In genomic region chr5:106461913-106462312, GRCm38 (mm10) we compare ENCODE assay signal across 10 mouse cellular contexts. TPM values are rescaled to one million over a fixed set of nuclear protein-coding genes. Genes with fewer than 3 reads are reported as not detected.
A peak's percentile ranks its signal among the peaks of the same experiment; 100 is the strongest.
DNase-seq lines count a peak whose midpoint lies in the region; ATAC-seq and TF ChIP-seq lines count a peak whose summit lies in the region.
"Had no signal": no experiment of that assay in that cellular context is flagged by ENCODE, and none has a peak within 500 bp of the region (broad histone marks: within the 10 kb centered on the region; RNA-seq: fewer than 3 reads in every experiment).

No protein-coding gene starts in this region.

- TF ChIP-seq EP300 in heart, postnatal 0 days (IDR thresholded peaks at IDR 0.05; ENCODE audit: low read depth), result no peak

- peak; percentile 61 for TF ChIP-seq CTCF in heart, postnatal 0 days (IDR thresholded peaks at IDR 0.05; ENCODE audit: low read depth)
- TF ChIP-seq CTCF in testis, adult 2 months (IDR thresholded peaks at IDR 0.05; ENCODE audit: control insufficient read depth, insufficient read depth, insufficient replicate concordance, low read depth, low read length), result peak; percentile 33; the same call in 1 of the 2 replicates

- no peak overlapping the region for H3K9ac ChIP-seq in heart, postnatal 0 days (replicated peaks; ENCODE audit: low read depth, low read length)
- no peak overlapping the region for H3K9ac ChIP-seq in heart, embryonic 12.5 days

- peak; percentile 56 for DNase-seq in heart, postnatal 0 days (ENCODE audit: low spot score)
- no peak for DNase-seq in testis, postnatal 10 days (ENCODE audit: low spot score)
- DNase-seq in lung, postnatal 25 days (ENCODE audit: low spot score), result peak; percentile 39
- DNase-seq in natural killer cell, adult 2 months (ENCODE audit: low spot score in 2 of 2), result no peak
- no peak for DNase-seq in left cerebral cortex, adult 8-10 months (ENCODE audit: low spot score in 2 of 2)

- no peaks in the 10 kb centered on the region for H3K36me3 ChIP-seq in heart, postnatal 0 days (replicated peaks; ENCODE audit: control insufficient read depth, insufficient read depth, low read length)
- no peaks in the 10 kb centered on the region for H3K36me3 ChIP-seq in heart, embryonic 12.5 days
- H3K36me3 ChIP-seq in testis, adult 2 months (ENCODE audit: control insufficient read depth, insufficient read depth, low read length), result no peaks in the 10 kb centered on the region

- TF ChIP-seq POLR2A in testis, adult 2 months (IDR thresholded peaks at IDR 0.05; ENCODE audit: control insufficient read depth, low read depth, low read length), result no peak

- WGBS in heart, postnatal 0 days, result 1% methylated on average over 4 of the region's 4 CpGs
- WGBS in heart, embryonic 12.5 days, result 0% methylated on average over 4 of the region's 4 CpGs

- H3K4me2 ChIP-seq in heart, postnatal 0 days (ENCODE audit: low read depth, low read length), result no peak overlapping the region
- no peak overlapping the region for H3K4me2 ChIP-seq in heart, embryonic 12.5 days

- ATAC-seq in heart, postnatal 0 days (ENCODE audit: insufficient read depth, low read depth), result no peak
- no peak for ATAC-seq in heart, embryonic 12.5 days (ENCODE audit: insufficient number of reproducible peaks, low FRiP score)
- ATAC-seq in common myeloid progenitor, adult 5-6 weeks (replicated peaks; ENCODE audit: low read depth, poor library complexity, severe bottlenecking), result peak; percentile 63

- H3K4me3 ChIP-seq in heart, postnatal 0 days (ENCODE audit: low read depth, low read length), result no peak overlapping the region
- H3K4me3 ChIP-seq in heart, embryonic 12.5 days, result no peak overlapping the region
- no peak overlapping the region for H3K4me3 ChIP-seq in testis, adult 2 months (ENCODE audit: control insufficient read depth, low read depth, low read length)
- H3K4me3 ChIP-seq: myocyte had no signal

- peaks cover 7% of the 10 kb centered on the region; the same call in 1 of the 2 replicates for H3K4me1 ChIP-seq in heart, postnatal 0 days (ENCODE audit: control insufficient read depth, insufficient read depth)
- H3K4me1 ChIP-seq in heart, embryonic 12.5 days (replicated peaks), result peaks cover 35% of the 10 kb centered on the region
- H3K4me1 ChIP-seq in testis, adult 2 months (ENCODE audit: control insufficient read depth, insufficient read depth, low read length), result peaks cover 38% of the 10 kb centered on the region

- H3K9me3 ChIP-seq in heart, postnatal 0 days (replicated peaks; ENCODE audit: control insufficient read depth, low read length), result no peaks in the 10 kb centered on the region
- H3K9me3 ChIP-seq in heart, embryonic 12.5 days (replicated peaks), result no peaks in the 10 kb centered on the region

- H3K27ac ChIP-seq in heart, postnatal 0 days (ENCODE audit: low read depth), result no peak overlapping the region
- H3K27ac ChIP-seq in heart, embryonic 12.5 days (ENCODE audit: poor library complexity, severe bottlenecking), result no peak overlapping the region
- H3K27ac ChIP-seq in testis, adult 2 months (ENCODE audit: control insufficient read depth, insufficient read depth, low read depth, low read length), result no peak overlapping the region

- H3K27me3 ChIP-seq in heart, postnatal 0 days (ENCODE audit: control insufficient read depth, insufficient read depth, low read length), result peaks cover 100% of the 10 kb centered on the region
- peaks cover 98% of the 10 kb centered on the region for H3K27me3 ChIP-seq in heart, embryonic 12.5 days (replicated peaks)
- H3K27me3 ChIP-seq in testis, adult 2 months (ENCODE audit: control insufficient read depth, insufficient read depth, low read length), result peaks cover 15% of the 10 kb centered on the region

RNA-seq across cellular contexts. Expression of gene Barhl2, which starts 3.9 kb away (rescaled TPM):
- total RNA-seq in heart, postnatal 0 days (2014; rRNA removed; ENCODE audit: low replicate concordance), result not detected in 2 replicates
- polyA plus RNA-seq in heart, postnatal 0 days (2015; fragmentation: Nextera tagmentation; extraction: Ambion mirVana), result not detected in 2 replicates
- polyA plus RNA-seq in heart, embryonic 12.5 days (2016; fragmentation: Nextera tagmentation; extraction: Ambion mirVana), result not detected in 2 replicates
- polyA plus RNA-seq in testis, adult 2 months (2012; rRNA removed), result 0.28 and 0.30 TPM in 2 replicates
- total RNA-seq in common myeloid progenitor, adult 5-6 weeks (2017), result not detected in 2 replicates
- 1 to 10 TPM in 2 of 4 experiments, under 1 TPM in 2; 0.55 to 1.2 (median 0.94) TPM for total RNA-seq in left cerebral cortex, adult 8-10 months (2022)
- total RNA-seq: heart, postnatal 10 days had no signal
- polyA plus RNA-seq: myocyte had no signal

Comparison
In these comparisons a context has a peak if more than half of its experiments do, and no peak if none do; other contexts are left out.
1. DNase-seq: peak in heart, postnatal 0 days (single experiment) and lung, postnatal 25 days (single experiment); none in testis, postnatal 10 days (single experiment), natural killer cell, adult 2 months (0 of 2) and left cerebral cortex, adult 8-10 months (0 of 2).